Mouse (Mus musculus) lung, embryonic 14.5 days (tissue): ENCODE data around the gene Gtf2ird1. TPM values are rescaled to one million over a fixed set of nuclear protein-coding genes. Genes with fewer than 3 reads are reported as not detected.
A peak's percentile ranks its signal among the peaks of the same experiment; 100 is the strongest.

Experiments
- ATAC-seq: fragments of 200-750 bp; cut with Nextera tagmentation; 2 replicates; pipeline ENCODE4 v1.8.0; 2017; ENCODE audit warnings: mild to moderate bottlenecking, moderate TSS enrichment, moderate library complexity; ENCODE audit not compliant: insufficient read depth
- DNase-seq: peaks from one replicate; pipeline ENCODE4 v3.0.0-alpha.2; 2015
- H3K27ac ChIP-seq: fragments of 300-500 bp; sonication (generic); 2 replicates; pipeline ENCODE4 v1.5.1; 2014; ENCODE audit warnings: low read depth, mild to moderate bottlenecking, moderate library complexity
- H3K27me3 ChIP-seq: fragments of 300-500 bp; sonication (generic); 2 replicates; pipeline ENCODE4 v1.6.1; 2014; ENCODE audit warnings: low read length, control low read depth; ENCODE audit not compliant: insufficient read depth
- H3K36me3 ChIP-seq: fragments of 300-500 bp; sonication (generic); 2 replicates; pipeline ENCODE4 v1.6.1; 2014; ENCODE audit warnings: control low read depth; ENCODE audit not compliant: insufficient read depth
- H3K4me1 ChIP-seq: fragments of 300-500 bp; sonication (generic); 2 replicates; pipeline ENCODE4 v1.6.1; 2014; ENCODE audit warnings: antibody characterized with exemption, control low read depth; ENCODE audit not compliant: insufficient read depth
- H3K4me2 ChIP-seq: fragments of 300-500 bp; sonication (generic); 2 replicates; pipeline ENCODE4 v1.6.1; 2014; ENCODE audit warnings: mild to moderate bottlenecking
- H3K4me3 ChIP-seq: fragments of 300-500 bp; sonication (generic); 2 replicates; pipeline ENCODE4 v1.5.1; 2014; ENCODE audit warnings: low read depth, low read length
- H3K9ac ChIP-seq: fragments of 300-500 bp; sonication (generic); 2 replicates; pipeline ENCODE4 v1.6.1; 2014
- H3K9me3 ChIP-seq: fragments of 300-500 bp; sonication (generic); 2 replicates; pipeline ENCODE4 v1.6.1; 2016; ENCODE audit warnings: low read depth, low read length, control low read depth
- CTCF ChIP-seq: IDR thresholded peaks from 2 replicates; pipeline ENCODE4 v1.5.1; 2016; ENCODE audit warnings: antibody characterized with exemption, low read depth
- WGBS: fragments of 180-500 bp; shearing (Covaris S2); extraction: QIAGEN DNeasy Blood & Tissue Kit; methylation state at CpG from one replicate; pipeline ENCODE4 v1.1.7; 2014; 5-methylcytosine and 5-hydroxymethylcytosine counted together
- polyA plus RNA-seq: library from polyadenylated mRNA; unstranded; fragments of >200 nt; fragmentation: Nextera tagmentation; extraction: Ambion mirVana; gene quantifications from 2 replicates; pipeline ENCODE4 v1.2.1, GENCODE M21; 2014

Gtf2ird1 gene
- polyA plus RNA-seq, 1 experiment from 2014 or later, result 82.5 TPM

GRCm38 (mm10) chr5:134314688-134315622 is 141.6 kb downstream of the Gtf2ird1 start, which contains the start of gene Gtf2i:
Gene Gtf2i, minus strand, starts transcription at chr5:134314760.
- WGBS, result under 1% methylated on average over 40 of the region's 40 CpGs
- peak; percentile 92 for ATAC-seq
- H3K4me3 ChIP-seq, result peak within 1 kb of the TSS; percentile 89
- no peaks in the 10 kb centered on the region for H3K9me3 ChIP-seq
- peak within 1 kb of the TSS; percentile 100 for H3K9ac ChIP-seq
- peak within 1 kb of the TSS; percentile 100 for H3K27ac ChIP-seq
- H3K4me2 ChIP-seq, result peak within 1 kb of the TSS; percentile 89
- peaks cover 10% of the 10 kb centered on the region; the same call in 1 of the 2 replicates for H3K4me1 ChIP-seq
- TF ChIP-seq CTCF, result no peak
- H3K36me3 ChIP-seq, result peaks cover 18% of the 10 kb centered on the region
- DNase-seq, result peak; percentile 98
- H3K27me3 ChIP-seq, result no peaks in the 10 kb centered on the region

- Histone ChIP-seq H3K4me2 (peak overlapping the region; percentile 89), H3K9ac (peak overlapping the region; percentile 100), H3K27me3 (no peaks in the 10 kb centered on the region), H3K4me1 (peaks cover 10% of the 10 kb centered on the region; the same call in 1 of the 2 replicates), H3K27ac (peak overlapping the region; percentile 100), H3K9me3 (no peaks in the 10 kb centered on the region), H3K36me3 (peaks cover 26% of the 10 kb centered on the region), H3K4me3 (peak overlapping the region; percentile 89)
- ATAC-seq, result peak; percentile 36
- TF ChIP-seq CTCF, result no peak
- WGBS, result under 1% methylated on average over 48 of the region's 64 CpGs
- DNase-seq, result no peak
These were observed 142.3 kb downstream of the Gtf2ird1 start for GRCm38 (mm10) chr5:134314068-134314674.

DNA sequence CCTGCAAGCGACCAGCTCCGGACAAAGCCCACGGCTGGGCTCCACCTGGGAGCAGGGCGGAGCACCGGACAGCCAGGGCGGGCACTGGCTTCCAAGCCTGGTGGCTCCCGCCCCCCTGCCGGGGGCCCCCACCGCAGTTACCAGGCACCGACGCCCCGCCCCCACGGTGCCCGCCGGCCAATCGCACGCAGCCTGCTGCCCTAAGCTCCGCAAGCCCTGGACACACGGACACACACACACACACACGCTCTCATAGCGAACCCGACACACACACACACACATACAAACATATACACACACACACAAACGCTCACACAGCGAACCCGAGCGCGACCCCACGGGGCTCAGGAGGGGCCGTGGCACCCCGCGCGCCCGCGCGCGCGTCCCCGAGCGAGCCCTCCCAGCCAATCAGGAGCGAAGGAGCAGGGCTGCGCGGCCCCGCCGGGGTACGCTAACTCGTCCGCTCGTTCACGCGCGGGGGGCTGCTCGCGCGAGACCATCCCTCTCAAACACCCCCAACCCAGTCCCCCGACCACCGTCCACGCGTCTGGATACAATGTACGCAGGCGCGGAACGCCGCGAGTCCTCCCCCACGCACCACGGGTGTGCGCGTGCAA is 143.0 kb downstream of the Gtf2ird1 start:
- under 1% methylated on average over 68 of the region's 68 CpGs for WGBS
- no peaks in the 10 kb centered on the region for H3K27me3 ChIP-seq

DNA sequence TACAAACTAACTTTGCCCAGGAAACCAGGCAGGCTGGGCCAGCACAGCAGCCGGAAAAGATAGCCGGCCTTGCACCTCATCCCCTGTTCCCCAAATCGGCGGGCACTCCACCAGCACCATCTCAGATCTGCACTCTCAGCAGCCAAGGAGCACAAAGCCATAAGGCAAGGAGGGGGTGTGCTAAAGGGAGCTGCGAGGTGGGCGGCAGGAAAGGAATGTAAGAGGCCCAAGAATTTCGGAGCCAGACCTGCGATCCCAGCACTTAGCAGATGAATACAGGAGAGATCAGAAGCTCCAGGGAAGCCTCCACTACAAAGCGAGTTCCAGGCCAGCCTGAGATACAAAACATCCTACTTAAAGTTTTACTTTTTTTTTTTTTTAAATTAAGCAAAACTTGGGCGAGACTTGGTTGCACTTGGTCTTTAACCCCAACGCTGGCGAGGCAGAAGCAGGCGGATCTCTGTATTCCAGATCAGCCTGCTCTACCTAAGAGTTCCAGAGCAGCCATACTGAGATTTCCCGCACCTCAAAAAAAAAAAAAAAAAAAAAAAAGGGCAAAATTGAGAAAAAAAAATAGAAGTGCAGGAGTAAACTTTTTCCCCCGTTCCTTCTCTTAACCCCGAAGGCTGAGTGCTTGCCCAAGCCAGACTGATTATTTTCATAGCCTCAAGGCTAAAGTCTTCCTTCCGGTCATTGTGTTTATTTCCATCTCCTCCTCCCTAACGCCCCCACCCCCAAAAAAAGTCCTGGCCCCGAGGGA is 143.6 kb downstream of the Gtf2ird1 start:
- peak; percentile 64 for DNase-seq
- H3K4me3 ChIP-seq, result peak overlapping the region; percentile 89
- H3K27me3 ChIP-seq, result no peaks in the 10 kb centered on the region
- TF ChIP-seq CTCF, result no peak
- H3K27ac ChIP-seq, result peak overlapping the region; percentile 100
- ATAC-seq, result no peak
- peaks cover 10% of the 10 kb centered on the region; the same call in 1 of the 2 replicates for H3K4me1 ChIP-seq
- H3K9ac ChIP-seq, result peak overlapping the region; percentile 100
- H3K36me3 ChIP-seq, result peaks cover 35% of the 10 kb centered on the region
- H3K4me2 ChIP-seq, result peak overlapping the region; percentile 89
- WGBS, result 2% methylated on average over 19 of the region's 19 CpGs
- no peaks in the 10 kb centered on the region for H3K9me3 ChIP-seq

More for the DNA sequence above, 143.0 kb downstream of the Gtf2ird1 start:
- ATAC-seq (peak; percentile 82), DNase-seq (peak; percentile 97)
- Histone ChIP-seq H3K27ac (peak overlapping the region; percentile 100), H3K4me1 (peaks cover 10% of the 10 kb centered on the region; the same call in 1 of the 2 replicates), H3K36me3 (peaks cover 28% of the 10 kb centered on the region), H3K4me3 (peak overlapping the region; percentile 89), H3K9ac (peak overlapping the region; percentile 100), H3K9me3 (no peaks in the 10 kb centered on the region), H3K4me2 (peak overlapping the region; percentile 89)
- no peak for TF ChIP-seq CTCF

GRCm38 (mm10) chr5:134311894-134312411 is 144.6 kb downstream of the Gtf2ird1 start:
- no peak for TF ChIP-seq CTCF
- ATAC-seq (no peak), DNase-seq (no peak)
- Histone ChIP-seq H3K27me3 (no peaks in the 10 kb centered on the region), H3K9ac (peak overlapping the region; percentile 100), H3K36me3 (peaks cover 42% of the 10 kb centered on the region), H3K4me2 (peak overlapping the region; percentile 89), H3K4me1 (peaks cover 10% of the 10 kb centered on the region; the same call in 1 of the 2 replicates), H3K9me3 (no peaks in the 10 kb centered on the region), H3K4me3 (peak overlapping the region; percentile 89), H3K27ac (peak overlapping the region; percentile 100; the same call in 1 of the 2 replicates)
- WGBS, result 69% methylated on average over 6 of the region's 6 CpGs

DNA sequence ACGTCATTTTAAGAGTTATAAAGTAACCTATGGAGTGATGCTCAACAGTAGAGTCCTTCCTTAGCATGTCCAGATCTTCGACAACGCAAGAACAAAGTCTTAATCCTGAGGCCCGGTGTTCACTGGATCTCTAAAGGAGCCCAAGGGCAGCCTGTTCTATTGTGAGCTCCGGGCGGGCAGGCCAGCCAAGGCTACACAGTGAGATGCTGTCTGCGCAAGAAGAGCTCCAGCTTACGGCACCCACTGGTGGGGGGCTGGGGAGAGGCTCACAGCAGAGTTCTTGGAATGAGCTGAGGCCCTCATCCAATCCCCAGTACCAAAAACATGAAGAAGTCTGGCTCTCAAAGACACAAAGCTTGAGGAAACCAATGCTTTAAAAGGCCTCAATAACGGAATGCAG is 146.3 kb downstream of the Gtf2ird1 start:
- 96% methylated on average over 9 of the region's 9 CpGs for WGBS
- ATAC-seq, result no peak
- TF ChIP-seq CTCF, result no peak
- no peak for DNase-seq
- H3K4me3 ChIP-seq, result no peak overlapping the region
- no peak overlapping the region for H3K9ac ChIP-seq
- no peaks in the 10 kb centered on the region for H3K9me3 ChIP-seq
- no peak overlapping the region for H3K27ac ChIP-seq
- H3K27me3 ChIP-seq, result no peaks in the 10 kb centered on the region
- H3K4me2 ChIP-seq, result no peak overlapping the region
- H3K36me3 ChIP-seq, result peaks cover 57% of the 10 kb centered on the region
- H3K4me1 ChIP-seq, result peaks cover 4% of the 10 kb centered on the region; the same call in 1 of the 2 replicates
